Mouse (Mus musculus) stomach, postnatal 0 days (tissue): ENCODE data around the gene Borcs6.

Source experiments
- CTCF ChIP-seq: IDR thresholded peaks from 2 replicates; pipeline ENCODE4 v1.5.1; 2016; ENCODE audit warnings: antibody characterized with exemption, low read depth, mild to moderate bottlenecking, moderate library complexity
- EP300 ChIP-seq: optimal IDR thresholded peaks from 2 replicates; pipeline ENCODE3; 2016; ENCODE audit warnings: antibody characterized with exemption

DNA sequence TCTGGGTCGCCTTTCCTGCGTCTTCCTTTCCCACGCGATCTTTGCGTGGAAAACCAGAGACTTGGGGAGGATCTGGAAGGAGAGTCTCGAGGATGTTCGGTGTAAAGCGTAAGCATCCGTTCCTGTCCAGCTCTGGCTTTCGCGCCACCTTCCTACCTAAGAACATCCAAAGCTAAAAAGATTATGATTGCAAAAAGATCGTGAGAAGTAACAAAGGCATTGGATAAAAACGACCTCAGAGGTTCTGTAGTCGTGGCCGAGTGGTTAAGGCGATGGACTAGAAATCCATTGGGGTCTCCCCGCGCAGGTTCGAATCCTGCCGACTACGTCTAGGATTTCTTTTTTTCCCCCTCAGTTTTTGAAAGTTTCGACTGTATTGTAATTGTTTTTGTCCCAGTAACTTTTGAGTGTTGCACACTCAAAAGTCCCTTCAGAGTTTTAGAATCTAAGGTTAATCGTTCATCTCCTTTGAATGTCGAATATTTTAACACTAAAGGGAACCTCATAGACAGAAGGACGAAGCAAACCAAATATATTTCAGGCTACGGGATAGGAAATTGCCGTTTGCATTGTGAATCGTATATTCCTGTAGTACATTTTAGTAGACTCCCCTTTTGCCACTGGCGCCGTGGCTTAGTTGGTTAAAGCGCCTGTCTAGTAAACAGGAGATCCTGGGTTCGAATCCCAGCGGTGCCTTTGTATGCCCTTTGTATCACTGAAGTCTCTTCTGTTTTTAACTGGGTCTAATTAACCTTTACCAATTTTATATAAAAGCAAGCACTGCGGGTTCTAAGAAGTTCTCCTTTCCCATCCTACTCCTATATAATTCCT lies 22.1 kb upstream of the Borcs6 start:
- TF ChIP-seq CTCF (no peak), EP300 (no peak)
